Mouse (Mus musculus) thymus, adult 2 months (tissue): Measurements from ENCODE around the gene Atp2b2. TPM values are rescaled to one million over a fixed set of nuclear protein-coding genes. Genes with fewer than 3 reads are reported as not detected.

Experiments
- DNase-seq: peaks from one replicate; pipeline ENCODE4 v3.0.0; 2021
- H3K27ac ChIP-seq: fragments of 200-500 bp; 2 replicates; pipeline ENCODE4 v1.5.1; 2012; ENCODE audit warnings: low read length, control low read depth; ENCODE audit not compliant: control insufficient read depth, insufficient read depth
- H3K27me3 ChIP-seq: fragments of 200-500 bp; 2 replicates; pipeline ENCODE4 v1.6.1; 2012; ENCODE audit warnings: mild to moderate bottlenecking, low read length, moderate library complexity, mixed read lengths; ENCODE audit not compliant: control insufficient read depth, insufficient read depth
- H3K36me3 ChIP-seq: fragments of 200-500 bp; 2 replicates; pipeline ENCODE4 v1.6.1; 2012; ENCODE audit warnings: mild to moderate bottlenecking, low read length, moderate library complexity; ENCODE audit not compliant: control insufficient read depth, insufficient read depth
- H3K4me1 ChIP-seq: fragments of 200-500 bp; replicated peaks from 2 replicates; pipeline ENCODE4 v1.6.1; 2012; ENCODE audit warnings: low read length; ENCODE audit not compliant: control insufficient read depth, insufficient read depth
- H3K4me3 ChIP-seq: fragments of 200-500 bp; 2 replicates; pipeline ENCODE4 v1.5.1; 2012; ENCODE audit warnings: mild to moderate bottlenecking, low read length, control low read depth, moderate library complexity; ENCODE audit not compliant: control insufficient read depth, insufficient read depth
- CTCF ChIP-seq: fragments of 200-500 bp; IDR thresholded peaks from 2 replicates; pipeline ENCODE4 v1.5.1; 2012; ENCODE audit warnings: mild to moderate bottlenecking, control low read depth, low read length, moderate library complexity, borderline replicate concordance; ENCODE audit not compliant: control insufficient read depth, poor library complexity, insufficient read depth; ENCODE audit errors: extremely low read depth
- POLR2A ChIP-seq: fragments of 200-500 bp; IDR thresholded peaks from 2 replicates; pipeline ENCODE4 v1.6.1; 2012; ENCODE audit warnings: mild to moderate bottlenecking, low read length, control low read depth, moderate library complexity; ENCODE audit not compliant: control insufficient read depth, poor library complexity, insufficient read depth; ENCODE audit errors: extremely low read depth
- WGBS: fragments of 180-500 bp; shearing (Covaris S2); methylation state at CpG from one replicate; pipeline ENCODE4 v1.1.7; 2018; 5-methylcytosine and 5-hydroxymethylcytosine counted together
- polyA plus RNA-seq: library from polyadenylated mRNA; depleted of rRNA; stranded (reverse); fragments of >200 nt; gene quantifications from 2 replicates; pipeline ENCODE4 v1.2.3, GENCODE M21; 2012

Atp2b2 gene
- polyA plus RNA-seq, 1 experiment, result 0.23 TPM

DNA sequence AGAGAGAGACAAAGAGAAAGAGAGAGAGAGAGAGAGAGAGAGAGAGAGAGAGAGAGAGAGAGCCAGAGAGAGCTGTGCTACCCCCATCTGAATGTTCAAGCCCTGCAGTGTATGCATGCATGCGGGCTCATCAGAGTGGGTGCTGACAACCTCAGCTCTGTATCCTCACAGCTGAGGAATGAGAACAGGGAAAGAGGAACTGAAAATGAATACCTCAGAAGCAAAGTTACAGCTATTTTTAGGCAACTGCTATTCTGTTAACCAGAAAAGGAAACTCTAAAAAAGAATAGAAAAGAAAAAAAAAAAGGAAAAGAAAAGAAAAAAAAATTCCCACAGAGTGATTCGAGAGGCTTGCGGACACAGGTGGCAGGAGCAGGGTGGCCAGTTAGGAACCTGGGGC, 192.6 kb downstream of the Atp2b2 start:
- TF ChIP-seq POLR2A (no peak), CTCF (no peak)
- Histone ChIP-seq H3K27ac (no peak overlapping the region), H3K36me3 (no peaks in the 10 kb centered on the region), H3K4me3 (no peak overlapping the region), H3K4me1 (no peaks in the 10 kb centered on the region), H3K27me3 (no peaks in the 10 kb centered on the region)
- 3% methylated on average over 3 of the region's 3 CpGs for WGBS
- no peak for DNase-seq

DNA sequence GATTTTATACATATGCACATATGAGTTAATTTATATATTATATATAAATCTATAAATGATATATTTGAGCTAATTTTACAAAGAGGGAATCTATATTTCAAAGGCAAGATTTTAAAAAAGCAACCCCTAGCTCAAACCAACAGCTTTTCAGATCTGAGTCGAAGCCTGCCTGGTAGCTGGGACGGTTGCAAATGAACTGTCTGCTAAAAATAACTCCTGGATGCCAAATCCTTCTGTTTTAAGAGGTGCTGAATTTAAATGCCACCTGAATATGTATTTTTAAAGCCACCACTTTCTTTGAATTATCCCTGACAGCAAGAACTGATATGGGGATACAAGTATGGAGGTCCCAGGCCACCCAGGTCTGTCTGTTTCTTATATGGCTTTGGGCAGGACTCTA, 193.8 kb downstream of the Atp2b2 start:
- Histone ChIP-seq H3K36me3 (no peaks in the 10 kb centered on the region), H3K4me3 (no peak overlapping the region), H3K27me3 (no peaks in the 10 kb centered on the region), H3K4me1 (no peaks in the 10 kb centered on the region), H3K27ac (no peak overlapping the region)
- no peak for TF ChIP-seq POLR2A
- TF ChIP-seq CTCF, result no peak
- no peak for DNase-seq
- WGBS, result 56% methylated on average over 2 of the region's 2 CpGs

DNA sequence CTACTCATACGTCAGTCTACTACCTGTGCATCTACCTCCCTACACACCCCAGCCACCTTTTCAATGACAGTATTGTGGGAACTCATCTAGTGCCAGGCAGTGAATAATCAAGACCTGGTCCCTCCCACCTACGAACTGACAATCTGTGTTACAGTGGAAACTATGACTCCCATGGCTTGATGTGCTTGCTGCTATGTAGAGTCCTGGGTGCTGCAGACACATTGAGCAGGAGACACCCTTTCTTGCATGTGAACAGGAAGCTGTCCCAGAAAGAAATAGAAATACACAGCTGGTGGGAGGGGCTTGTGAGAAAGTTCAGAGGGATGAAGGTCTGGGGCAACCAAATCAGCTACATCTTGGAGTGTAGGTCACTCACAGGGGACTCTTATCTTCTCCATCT, 195.3 kb downstream of the Atp2b2 start:
- no peak overlapping the region for H3K27ac ChIP-seq
- 88% methylated on average over 2 of the region's 2 CpGs for WGBS
- no peaks in the 10 kb centered on the region for H3K27me3 ChIP-seq
- H3K4me3 ChIP-seq, result no peak overlapping the region
- H3K36me3 ChIP-seq, result no peaks in the 10 kb centered on the region
- H3K4me1 ChIP-seq, result no peaks in the 10 kb centered on the region
- TF ChIP-seq POLR2A (no peak), CTCF (no peak)
- DNase-seq, result no peak

DNA sequence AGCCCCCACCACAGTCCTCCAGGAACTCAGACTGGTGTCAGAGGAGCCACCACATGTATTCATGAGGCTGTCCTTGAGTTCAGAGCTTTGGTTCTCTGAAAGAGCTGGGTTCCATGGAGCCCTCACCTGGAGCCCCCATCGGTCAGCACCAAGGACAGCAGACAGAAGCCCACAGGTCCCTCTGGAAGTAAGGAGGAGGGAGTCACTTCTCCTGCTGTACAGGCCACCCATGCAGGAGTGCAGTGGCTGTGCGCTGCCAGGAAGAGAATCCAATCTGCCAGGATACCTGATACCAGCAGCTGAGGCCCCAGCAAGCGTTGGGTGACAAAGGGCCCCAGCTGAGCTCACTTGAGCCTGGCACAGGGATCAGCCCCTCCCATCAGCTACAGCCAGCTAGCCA, 199.2 kb downstream of the Atp2b2 start:
- Histone ChIP-seq H3K27me3 (no peaks in the 10 kb centered on the region), H3K4me3 (no peak overlapping the region), H3K27ac (no peak overlapping the region), H3K4me1 (no peaks in the 10 kb centered on the region), H3K36me3 (no peaks in the 10 kb centered on the region)
- TF ChIP-seq POLR2A (no peak), CTCF (no peak)
- 26% methylated on average over 3 of the region's 3 CpGs for WGBS
- no peak for DNase-seq

DNA sequence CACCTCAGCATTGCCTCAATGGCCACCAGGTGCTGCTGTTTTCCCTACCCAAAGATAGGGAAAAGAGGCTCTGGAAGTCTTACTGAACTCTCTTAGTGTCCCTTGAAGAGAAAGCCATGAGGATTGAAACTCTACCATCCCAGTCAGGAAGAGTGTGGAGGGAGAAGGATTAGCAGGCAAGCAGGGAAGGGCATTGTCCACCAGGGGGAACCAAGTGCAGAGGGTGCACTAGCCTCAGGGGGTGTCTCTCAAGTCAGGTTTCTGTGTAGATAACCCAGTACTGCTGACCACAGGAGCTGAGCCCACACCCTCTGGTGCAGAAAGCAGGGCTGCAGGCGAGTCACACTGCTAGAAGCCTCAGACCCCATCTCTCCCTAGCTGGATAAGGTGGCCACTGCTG, 203.9 kb downstream of the Atp2b2 start:
- Histone ChIP-seq H3K27ac (no peak overlapping the region), H3K36me3 (no peaks in the 10 kb centered on the region), H3K27me3 (no peaks in the 10 kb centered on the region)

DNA sequence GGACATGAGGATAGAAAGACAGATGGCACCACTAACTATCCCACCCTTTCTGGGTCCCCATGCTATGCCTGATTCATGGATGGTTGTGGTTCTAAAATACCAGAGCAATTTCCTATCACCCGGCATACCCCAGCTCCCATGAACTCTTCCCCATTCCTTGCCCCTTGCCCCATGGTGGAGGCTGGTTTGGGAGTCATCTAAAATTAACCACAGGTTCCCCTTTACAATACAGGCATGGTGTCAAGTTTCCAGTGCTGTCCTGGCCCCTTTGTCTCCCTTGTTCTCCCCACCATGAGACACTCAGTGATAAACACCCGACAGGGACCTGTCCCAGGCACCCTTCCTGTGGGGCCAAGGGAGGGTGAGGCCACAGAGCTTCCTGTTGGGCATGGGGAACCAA, 204.7 kb downstream of the Atp2b2 start:
- no peak overlapping the region for H3K27ac ChIP-seq
- WGBS, result 13% methylated on average over 2 of the region's 2 CpGs

More for the DNA sequence above, 203.9 kb downstream of the Atp2b2 start:
- whole genome bisulfite sequencing, result 21% methylated on average over 1 of the region's 1 CpGs
- Histone ChIP-seq H3K4me3 (no peak overlapping the region), H3K4me1 (no peaks in the 10 kb centered on the region)
- DNase-seq, result no peak
- no peak for TF ChIP-seq CTCF
- TF ChIP-seq POLR2A, result no peak

DNA sequence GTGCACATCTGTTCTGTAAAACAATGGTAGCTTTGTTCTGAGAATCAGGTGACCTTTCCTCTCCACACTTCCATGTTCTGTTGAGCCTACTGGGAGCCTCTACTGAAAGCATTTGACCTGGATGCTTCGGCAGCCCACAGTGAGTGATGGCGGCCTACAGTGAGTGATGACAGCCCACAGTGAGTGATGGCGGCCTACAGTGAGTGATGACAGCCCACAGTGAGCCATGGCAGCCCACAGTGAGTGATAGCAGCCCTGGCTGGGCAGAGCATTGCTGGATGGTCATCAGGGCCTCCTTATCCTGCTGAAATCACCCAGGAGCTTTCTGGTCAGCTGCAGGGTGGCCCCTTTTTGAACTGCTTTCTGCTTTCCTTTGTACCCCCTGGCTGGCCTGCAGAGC, 205.9 kb downstream of the Atp2b2 start:
- Histone ChIP-seq H3K36me3 (no peaks in the 10 kb centered on the region), H3K27ac (no peak overlapping the region), H3K27me3 (no peaks in the 10 kb centered on the region), H3K4me1 (no peaks in the 10 kb centered on the region), H3K4me3 (no peak overlapping the region)
- TF ChIP-seq CTCF, result no peak
- TF ChIP-seq POLR2A, result no peak
- DNase-seq, result no peak
- 83% methylated on average over 3 of the region's 3 CpGs for WGBS

More for the DNA sequence above, 204.7 kb downstream of the Atp2b2 start:
- no peak for DNase-seq
- Histone ChIP-seq H3K4me3 (no peak overlapping the region), H3K36me3 (no peaks in the 10 kb centered on the region), H3K27me3 (no peaks in the 10 kb centered on the region), H3K4me1 (no peaks in the 10 kb centered on the region)
- no peak for TF ChIP-seq CTCF
- TF ChIP-seq POLR2A, result no peak
